Mouse (Mus musculus) E14TG2a.4 (cell line): ENCODE data around the gene Fcgr1.

Source experiments
- CTCF ChIP-seq: conservative IDR thresholded peaks from 2 replicates; pipeline ENCODE4 v1.5.1; 2014; ENCODE audit warnings: low read length
- NANOG ChIP-seq: IDR thresholded peaks from 2 replicates; pipeline ENCODE4 v1.6.1; 2014; ENCODE audit warnings: borderline replicate concordance, low read length, mixed read lengths
- POU5F1 ChIP-seq: IDR thresholded peaks from 2 replicates; pipeline ENCODE4 v1.6.1; 2014; ENCODE audit warnings: low read length, borderline replicate concordance

DNA sequence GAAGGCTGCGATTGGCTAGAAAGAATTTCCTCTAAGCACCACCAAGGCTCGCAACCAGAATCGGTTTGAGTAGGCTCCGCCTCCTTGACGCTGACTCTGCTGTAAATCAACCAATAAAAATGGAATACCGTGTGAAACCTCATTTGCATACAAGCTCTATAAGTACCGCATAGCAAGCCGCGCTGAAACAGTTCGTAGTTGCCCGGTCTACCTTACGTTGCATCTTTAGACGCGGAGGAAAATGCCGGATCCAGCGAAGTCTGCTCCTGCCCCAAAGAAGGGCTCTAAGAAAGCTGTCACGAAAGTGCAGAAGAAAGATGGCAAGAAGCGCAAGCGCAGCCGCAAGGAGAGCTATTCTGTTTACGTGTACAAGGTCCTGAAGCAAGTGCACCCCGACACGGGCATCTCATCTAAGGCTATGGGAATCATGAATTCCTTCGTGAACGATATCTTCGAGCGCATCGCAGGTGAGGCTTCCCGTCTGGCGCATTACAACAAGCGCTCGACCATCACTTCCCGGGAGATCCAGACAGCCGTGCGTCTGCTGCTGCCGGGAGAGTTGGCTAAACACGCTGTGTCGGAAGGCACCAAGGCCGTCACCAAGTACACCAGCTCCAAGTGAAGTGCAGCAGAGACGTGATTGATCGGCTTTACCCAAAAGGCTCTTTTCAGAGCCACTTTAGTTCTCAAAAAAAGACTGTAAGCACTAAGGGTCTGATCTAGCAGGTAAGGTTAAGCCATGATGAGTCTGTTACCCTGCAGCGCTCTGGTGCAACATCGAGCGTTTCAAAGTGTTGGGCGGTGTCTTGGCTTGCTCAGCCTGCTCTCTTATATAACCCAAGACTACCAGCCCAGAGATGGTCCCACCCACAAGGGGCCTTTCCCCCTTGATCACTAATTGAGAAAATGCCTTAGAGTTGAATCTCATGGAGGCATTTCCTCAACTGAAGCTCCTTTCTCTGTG lies 24.0 kb downstream of the Fcgr1 start, which contains the start of gene Hist2h2bb:
- TF ChIP-seq CTCF = no peak
- no peak for TF ChIP-seq NANOG
- 0 out of 2 replicates have a peak, but pooled peaks have one; percentile 57 for TF ChIP-seq POU5F1
